Mouse (Mus musculus): ENCODE measurements around the gene Rbm33. TPM values are rescaled to one million over a fixed set of nuclear protein-coding genes. Genes with fewer than 3 reads are reported as not detected.

Rbm33 gene
- polyA plus RNA-seq, 1 experiment from 2014 or later = 6.8 TPM

- Histone ChIP-seq H3K4me2 (ENCODE audit: low read depth, low read length) (no peak overlapping the region), H3K9me3 (replicated peaks; ENCODE audit: control insufficient read depth, low read length) (no peaks in the 10 kb centered on the region), H3K9ac (ENCODE audit: low read length) (no peak overlapping the region), H3K4me1 (ENCODE audit: control insufficient read depth, insufficient read depth, low read length) (no peaks in the 10 kb centered on the region), H3K27me3 (ENCODE audit: control insufficient read depth, insufficient read depth, low read length) (no peaks in the 10 kb centered on the region), H3K27ac (ENCODE audit: low read length) (no peak overlapping the region), H3K4me3 (replicated peaks; ENCODE audit: low read length) (no peak overlapping the region), H3K36me3 (ENCODE audit: control insufficient read depth, insufficient read depth, low read length) (peaks cover 10% of the 10 kb centered on the region)
- ATAC-seq (ENCODE audit: insufficient read depth, low FRiP score) = no peak
- WGBS = 82% methylated on average over 5 of the region's 5 CpGs
Observed at GRCm38 (mm10) chr5:28413533-28413932, 96.6 kb downstream of the Rbm33 start.

- Histone ChIP-seq H3K36me3 (ENCODE audit: control insufficient read depth, insufficient read depth, low read length) (peaks cover 13% of the 10 kb centered on the region), H3K9me3 (replicated peaks; ENCODE audit: control insufficient read depth, low read length) (no peaks in the 10 kb centered on the region), H3K27ac (ENCODE audit: low read length) (no peak overlapping the region), H3K9ac (ENCODE audit: low read length) (no peak overlapping the region), H3K4me3 (replicated peaks; ENCODE audit: low read length) (no peak overlapping the region), H3K27me3 (ENCODE audit: control insufficient read depth, insufficient read depth, low read length) (no peaks in the 10 kb centered on the region), H3K4me1 (ENCODE audit: control insufficient read depth, insufficient read depth, low read length) (no peaks in the 10 kb centered on the region), H3K4me2 (ENCODE audit: low read depth, low read length) (no peak overlapping the region)
- 81% methylated on average over 3 of the region's 3 CpGs for WGBS
- ATAC-seq (ENCODE audit: insufficient read depth, low FRiP score) = no peak
Observed at GRCm38 (mm10) chr5:28414076-28414475, 97.2 kb downstream of the Rbm33 start.

- Histone ChIP-seq H3K4me3 (replicated peaks; ENCODE audit: low read length) (no peak overlapping the region), H3K4me2 (ENCODE audit: low read depth, low read length) (no peak overlapping the region), H3K27me3 (ENCODE audit: control insufficient read depth, insufficient read depth, low read length) (no peaks in the 10 kb centered on the region), H3K4me1 (ENCODE audit: control insufficient read depth, insufficient read depth, low read length) (no peaks in the 10 kb centered on the region), H3K9ac (ENCODE audit: low read length) (no peak overlapping the region), H3K36me3 (ENCODE audit: control insufficient read depth, insufficient read depth, low read length) (peaks cover 13% of the 10 kb centered on the region), H3K27ac (ENCODE audit: low read length) (no peak overlapping the region), H3K9me3 (replicated peaks; ENCODE audit: control insufficient read depth, low read length) (no peaks in the 10 kb centered on the region)
- no peak for ATAC-seq (ENCODE audit: insufficient read depth, low FRiP score)
Observed at GRCm38 (mm10) chr5:28416029-28416428, 99.1 kb downstream of the Rbm33 start.

DNA sequence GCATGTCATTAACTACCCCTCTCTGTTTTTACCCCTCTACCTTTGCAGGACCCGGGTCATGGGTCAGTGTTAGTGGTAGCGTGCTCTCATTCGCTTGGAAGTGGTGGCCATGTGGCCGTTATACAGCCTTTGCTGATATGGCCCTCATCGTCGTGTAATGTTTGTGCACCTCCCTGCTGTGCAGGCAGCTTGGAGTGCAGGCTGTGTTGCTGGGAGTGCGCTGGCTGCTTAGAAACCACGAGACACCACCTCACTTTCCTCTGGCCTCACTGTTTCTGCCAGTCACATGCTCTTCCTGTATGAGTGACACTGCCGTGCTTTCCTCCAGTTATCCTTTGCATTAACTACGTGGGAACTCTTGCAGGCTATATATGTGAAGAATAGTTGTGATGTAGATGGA lies 101.8 kb downstream of the Rbm33 start:
- H3K9ac ChIP-seq (ENCODE audit: low read length) = no peak overlapping the region
- no peak for ATAC-seq (ENCODE audit: insufficient read depth, low FRiP score)
- H3K4me1 ChIP-seq (ENCODE audit: control insufficient read depth, insufficient read depth, low read length) = no peaks in the 10 kb centered on the region
- no peak overlapping the region for H3K4me2 ChIP-seq (ENCODE audit: low read depth, low read length)
- H3K4me3 ChIP-seq (replicated peaks; ENCODE audit: low read length) = no peak overlapping the region
- no peaks in the 10 kb centered on the region for H3K9me3 ChIP-seq (replicated peaks; ENCODE audit: control insufficient read depth, low read length)
- H3K36me3 ChIP-seq (ENCODE audit: control insufficient read depth, insufficient read depth, low read length) = peaks cover 13% of the 10 kb centered on the region
- H3K27me3 ChIP-seq (ENCODE audit: control insufficient read depth, insufficient read depth, low read length) = no peaks in the 10 kb centered on the region
- WGBS = 79% methylated on average over 10 of the region's 10 CpGs
- H3K27ac ChIP-seq (ENCODE audit: low read length) = no peak overlapping the region

DNA sequence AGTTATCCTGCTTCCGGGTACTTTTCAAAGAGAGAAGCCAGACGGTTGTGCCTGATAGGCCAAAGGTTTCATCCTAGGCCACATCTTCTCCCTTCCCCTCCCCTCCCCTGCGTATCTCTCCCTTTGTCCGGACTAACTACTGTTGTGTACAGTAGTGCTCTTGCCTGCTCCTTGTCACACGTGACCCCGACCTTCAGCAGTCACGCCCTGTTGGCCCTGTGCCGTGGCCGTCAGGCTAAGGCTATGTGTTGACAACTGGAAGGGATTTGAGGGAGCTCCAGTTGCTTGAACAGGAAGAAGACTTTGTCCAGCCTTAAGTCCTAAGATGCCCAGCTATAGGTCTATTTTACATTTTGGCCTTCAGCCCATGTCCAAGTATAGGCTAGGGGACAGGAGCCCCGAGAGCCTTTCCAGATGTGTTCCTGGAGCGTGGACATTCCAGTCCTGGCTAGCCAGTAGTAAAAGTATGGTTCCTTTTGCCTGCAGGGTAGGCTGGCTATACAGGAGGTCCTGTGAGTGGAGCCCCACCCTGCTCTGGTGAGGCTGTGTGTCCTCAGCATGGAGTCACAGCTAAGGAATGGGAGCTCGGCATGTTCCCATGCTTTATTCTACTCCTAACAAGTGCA lies 102.8 kb downstream of the Rbm33 start:
- no peak overlapping the region for H3K4me2 ChIP-seq (ENCODE audit: low read depth, low read length)
- H3K9ac ChIP-seq (ENCODE audit: low read length) = no peak overlapping the region
- no peaks in the 10 kb centered on the region for H3K27me3 ChIP-seq (ENCODE audit: control insufficient read depth, insufficient read depth, low read length)
- peaks cover 10% of the 10 kb centered on the region for H3K36me3 ChIP-seq (ENCODE audit: control insufficient read depth, insufficient read depth, low read length)
- H3K27ac ChIP-seq (ENCODE audit: low read length) = no peak overlapping the region
- no peak overlapping the region for H3K4me3 ChIP-seq (replicated peaks; ENCODE audit: low read length)
- no peaks in the 10 kb centered on the region for H3K9me3 ChIP-seq (replicated peaks; ENCODE audit: control insufficient read depth, low read length)
- H3K4me1 ChIP-seq (ENCODE audit: control insufficient read depth, insufficient read depth, low read length) = no peaks in the 10 kb centered on the region
- peak; percentile 49; the same call in 1 of the 2 replicates for ATAC-seq (ENCODE audit: insufficient read depth, low FRiP score)
- WGBS = 78% methylated on average over 12 of the region's 12 CpGs

DNA sequence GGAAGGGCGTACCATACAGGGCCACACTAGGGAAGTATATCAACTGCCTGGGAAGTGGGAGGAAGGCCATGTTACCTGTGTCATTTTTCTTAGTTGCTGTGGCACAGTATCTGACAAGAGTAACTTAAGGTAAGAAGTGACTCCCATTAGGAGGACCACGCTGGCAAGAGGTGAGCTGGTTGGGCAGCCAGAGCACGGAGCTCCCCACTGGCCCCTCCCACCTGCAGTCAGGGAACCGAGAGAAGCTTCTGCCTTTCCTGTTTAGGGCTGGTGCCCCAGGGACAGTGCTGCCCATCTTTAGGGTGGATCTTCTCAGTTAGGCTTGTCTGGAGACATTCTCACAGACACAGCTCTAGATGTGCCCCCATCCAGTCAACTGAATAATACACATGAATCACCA lies 106.9 kb downstream of the Rbm33 start:
- no peak for ATAC-seq (ENCODE audit: insufficient read depth, low FRiP score)
- no peaks in the 10 kb centered on the region for H3K27me3 ChIP-seq (ENCODE audit: control insufficient read depth, insufficient read depth, low read length)
- peaks cover under 1% of the 10 kb centered on the region; the same call in 1 of the 2 replicates for H3K36me3 ChIP-seq (ENCODE audit: control insufficient read depth, insufficient read depth, low read length)
- H3K4me3 ChIP-seq (replicated peaks; ENCODE audit: low read length) = no peak overlapping the region
- no peak overlapping the region for H3K9ac ChIP-seq (ENCODE audit: low read length)
- H3K9me3 ChIP-seq (replicated peaks; ENCODE audit: control insufficient read depth, low read length) = no peaks in the 10 kb centered on the region
- H3K4me2 ChIP-seq (ENCODE audit: low read depth, low read length) = no peak overlapping the region
- H3K4me1 ChIP-seq (ENCODE audit: control insufficient read depth, insufficient read depth, low read length) = no peaks in the 10 kb centered on the region
- H3K27ac ChIP-seq (ENCODE audit: low read length) = no peak overlapping the region
- WGBS = 54% methylated on average over 4 of the region's 4 CpGs

GRCm38 (mm10) chr5:28425926-28426325 lies 109.0 kb downstream of the Rbm33 start:
- WGBS = 92% methylated on average over 9 of the region's 9 CpGs

DNA sequence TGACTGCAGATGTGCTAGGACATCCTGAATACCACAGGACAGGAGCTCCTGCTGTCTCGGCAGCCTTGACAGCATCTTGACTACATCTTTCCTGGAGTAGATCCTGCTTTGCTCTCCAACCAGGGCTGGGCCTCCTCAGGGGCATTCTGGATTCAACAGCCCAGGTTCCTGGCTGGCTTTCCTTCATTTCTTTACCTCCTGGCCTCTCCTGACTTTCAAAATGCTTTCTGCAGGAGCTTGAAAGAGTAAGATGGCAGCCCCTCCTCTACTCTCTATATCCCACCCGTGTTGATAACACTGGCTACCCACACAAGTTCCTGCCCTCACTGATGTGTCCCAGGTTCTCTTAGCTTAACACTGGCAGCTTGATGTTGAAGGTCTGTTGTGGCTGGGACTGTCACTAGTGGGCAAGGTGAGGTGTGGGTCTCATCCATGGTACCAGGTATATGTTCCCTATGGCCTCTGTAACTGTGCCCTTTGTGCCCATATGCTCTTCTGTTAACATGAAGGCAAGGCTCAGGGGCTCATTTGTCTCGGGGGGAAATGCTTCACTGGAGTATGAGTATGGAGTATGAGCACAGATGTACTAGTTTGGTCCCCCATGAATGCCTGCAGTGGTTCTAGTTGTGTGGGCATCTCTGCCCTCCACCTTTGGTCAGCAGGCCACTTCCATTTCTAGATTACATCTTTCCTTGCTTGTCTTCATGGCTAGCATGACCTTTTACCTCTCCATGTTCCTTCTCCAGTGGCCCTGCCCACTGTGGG lies 133.4 kb downstream of the Rbm33 start:
- H3K4me3 ChIP-seq (replicated peaks; ENCODE audit: low read length) = no peak overlapping the region
- 58% methylated on average over 3 of the region's 3 CpGs for WGBS
- H3K27me3 ChIP-seq (ENCODE audit: control insufficient read depth, insufficient read depth, low read length) = no peaks in the 10 kb centered on the region
- H3K4me2 ChIP-seq (ENCODE audit: low read depth, low read length) = no peak overlapping the region
- no peaks in the 10 kb centered on the region for H3K9me3 ChIP-seq (replicated peaks; ENCODE audit: control insufficient read depth, low read length)
- H3K27ac ChIP-seq (ENCODE audit: low read length) = no peak overlapping the region
- no peaks in the 10 kb centered on the region for H3K4me1 ChIP-seq (ENCODE audit: control insufficient read depth, insufficient read depth, low read length)
- ATAC-seq (ENCODE audit: insufficient read depth, low FRiP score) = no peak
- no peak overlapping the region for H3K9ac ChIP-seq (ENCODE audit: low read length)
- no peaks in the 10 kb centered on the region for H3K36me3 ChIP-seq (ENCODE audit: control insufficient read depth, insufficient read depth, low read length)

More at GRCm38 (mm10) chr5:28425926-28426325, 109.0 kb downstream of the Rbm33 start:
- Histone ChIP-seq H3K9ac (ENCODE audit: low read length) (no peak overlapping the region), H3K9me3 (replicated peaks; ENCODE audit: control insufficient read depth, low read length) (no peaks in the 10 kb centered on the region), H3K4me2 (ENCODE audit: low read depth, low read length) (no peak overlapping the region), H3K27ac (ENCODE audit: low read length) (no peak overlapping the region), H3K4me3 (replicated peaks; ENCODE audit: low read length) (no peak overlapping the region), H3K4me1 (ENCODE audit: control insufficient read depth, insufficient read depth, low read length) (no peaks in the 10 kb centered on the region), H3K27me3 (ENCODE audit: control insufficient read depth, insufficient read depth, low read length) (no peaks in the 10 kb centered on the region), H3K36me3 (ENCODE audit: control insufficient read depth, insufficient read depth, low read length) (no peaks in the 10 kb centered on the region)
- no peak for ATAC-seq (ENCODE audit: insufficient read depth, low FRiP score)

DNA sequence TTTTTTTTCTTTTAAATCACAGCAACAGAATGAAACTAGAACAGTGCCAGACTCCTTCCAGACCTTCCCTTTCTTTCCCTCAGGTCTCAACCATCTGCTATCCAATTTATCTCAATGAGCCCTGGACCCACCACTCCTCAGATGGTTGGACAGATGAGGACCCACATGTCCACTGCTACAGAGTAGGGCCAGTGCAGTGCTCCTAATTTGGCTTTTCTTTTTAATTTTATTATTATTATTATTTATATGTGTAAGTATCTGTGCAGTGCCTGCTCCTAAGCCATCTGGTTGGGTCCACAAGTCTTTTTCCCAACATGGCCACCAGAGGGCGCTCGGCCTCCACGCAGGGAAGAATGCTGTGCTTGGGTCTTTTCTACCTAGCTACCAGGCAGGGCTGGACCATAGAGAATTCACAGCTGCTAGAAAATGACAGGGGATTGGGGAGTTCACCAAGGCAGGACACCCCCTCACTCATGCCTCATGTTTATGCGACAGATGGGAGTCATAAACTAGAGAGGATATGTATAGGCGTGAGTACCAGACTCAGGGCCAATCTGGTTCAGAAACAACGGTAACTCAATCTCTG lies 134.2 kb downstream of the Rbm33 start:
- 27% methylated on average over 6 of the region's 6 CpGs for WGBS
- Histone ChIP-seq H3K9me3 (replicated peaks; ENCODE audit: control insufficient read depth, low read length) (no peaks in the 10 kb centered on the region), H3K27ac (ENCODE audit: low read length) (no peak overlapping the region), H3K4me1 (ENCODE audit: control insufficient read depth, insufficient read depth, low read length) (no peaks in the 10 kb centered on the region), H3K27me3 (ENCODE audit: control insufficient read depth, insufficient read depth, low read length) (peaks cover 8% of the 10 kb centered on the region), H3K36me3 (ENCODE audit: control insufficient read depth, insufficient read depth, low read length) (no peaks in the 10 kb centered on the region), H3K4me3 (replicated peaks; ENCODE audit: low read length) (no peak overlapping the region), H3K9ac (ENCODE audit: low read length) (no peak overlapping the region), H3K4me2 (ENCODE audit: low read depth, low read length) (no peak overlapping the region)
- ATAC-seq (ENCODE audit: insufficient read depth, low FRiP score) = peak; percentile 50; the same call in 1 of the 2 replicates
